Mouse (Mus musculus) heart, embryonic 13.5 days (tissue): ENCODE measurements at regions not wholly inside any gene's neighbourhood (a gene's known extent, or its start where the extent isn't known, plus 50 kb on each side); places are given as distances from the start of the nearest gene placed in this dataset.
"Not testable (repeated sequence)": the region's sequence is repeated elsewhere in the genome, so short reads cannot be mapped to it uniquely, and the experiment has no call there.

ENCODE experiments used
- ATAC-seq: fragments of 200-750 bp; cut with Nextera tagmentation; 2 replicates; pipeline ENCODE4 v1.8.0; 2017; ENCODE audit warnings: moderate TSS enrichment; ENCODE audit not compliant: insufficient number of reproducible peaks, low FRiP score, low TSS enrichment; ENCODE audit errors: extremely low read depth
- H3K27ac ChIP-seq: fragments of 300-500 bp; sonication (generic); replicated peaks from 2 replicates; pipeline ENCODE4 v1.5.1; 2015; ENCODE audit warnings: moderate library complexity, mild to moderate bottlenecking, inconsistent platforms
- H3K27me3 ChIP-seq: fragments of 300-500 bp; sonication (generic); replicated peaks from 2 replicates; pipeline ENCODE4 v1.6.1; 2015; ENCODE audit warnings: mild to moderate bottlenecking, inconsistent platforms
- H3K36me3 ChIP-seq: fragments of 300-500 bp; sonication (generic); 2 replicates; pipeline ENCODE4 v1.6.1; 2015; ENCODE audit warnings: mild to moderate bottlenecking, inconsistent platforms
- H3K4me1 ChIP-seq: fragments of 300-500 bp; sonication (generic); 2 replicates; pipeline ENCODE4 v1.6.1; 2015; ENCODE audit warnings: inconsistent platforms
- H3K4me2 ChIP-seq: fragments of 300-500 bp; sonication (generic); 2 replicates; pipeline ENCODE4 v1.6.1; 2015; ENCODE audit warnings: inconsistent platforms, mild to moderate bottlenecking, moderate library complexity
- H3K4me3 ChIP-seq: fragments of 300-500 bp; sonication (generic); 2 replicates; pipeline ENCODE4 v1.5.1; 2015; ENCODE audit warnings: moderate library complexity, mild to moderate bottlenecking, inconsistent platforms
- H3K9ac ChIP-seq: fragments of 300-500 bp; sonication (generic); 2 replicates; pipeline ENCODE4 v1.6.1; 2015; ENCODE audit warnings: inconsistent platforms, mild to moderate bottlenecking, moderate library complexity
- H3K9me3 ChIP-seq: fragments of 300-500 bp; sonication (generic); 2 replicates; pipeline ENCODE4 v1.6.1; 2016; ENCODE audit warnings: inconsistent platforms
- WGBS: fragments of 180-500 bp; shearing (Covaris S2); methylation state at CpG from one replicate; pipeline ENCODE4 v1.1.7; 2015; ENCODE audit warnings: mixed read lengths; 5-methylcytosine and 5-hydroxymethylcytosine counted together

- Histone ChIP-seq H3K4me2 (no peak overlapping the region), H3K4me3 (no peak overlapping the region), H3K9me3 (no peaks in the 10 kb centered on the region), H3K27me3 (no peaks in the 10 kb centered on the region), H3K36me3 (no peaks in the 10 kb centered on the region), H3K4me1 (no peaks in the 10 kb centered on the region), H3K27ac (no peak overlapping the region), H3K9ac (no peak overlapping the region)
- 40% methylated on average over 4 of the region's 4 CpGs for WGBS
- no peak for ATAC-seq
Observed at GRCm38 (mm10) chr1:95397188-95397587, 83.8 kb downstream of the Fam174a start.

DNA sequence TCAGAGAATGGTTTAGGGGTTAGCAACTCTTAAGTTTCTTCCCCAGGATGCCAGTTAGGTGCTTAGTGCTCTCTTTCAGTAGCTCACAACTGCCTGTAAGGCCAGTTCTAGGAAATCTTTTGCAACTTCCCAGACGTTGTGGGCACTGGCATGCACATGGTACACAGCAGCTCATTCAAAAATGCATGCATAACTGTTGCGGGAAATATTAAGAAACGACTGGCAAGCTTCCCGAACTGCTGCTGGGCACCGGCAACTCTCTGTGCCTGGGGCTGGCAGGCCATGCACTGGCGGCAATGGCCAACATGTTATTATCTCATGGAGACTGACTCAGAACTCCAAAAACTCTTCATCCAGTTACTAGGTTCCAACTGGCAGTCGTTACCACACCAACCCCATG lies 86.3 kb downstream of the Fam174a start:
- H3K27ac ChIP-seq = no peak overlapping the region
- no peak for ATAC-seq
- no peak overlapping the region for H3K9ac ChIP-seq
- no peaks in the 10 kb centered on the region for H3K36me3 ChIP-seq
- 79% methylated on average over 7 of the region's 7 CpGs for WGBS
- no peak overlapping the region for H3K4me3 ChIP-seq
- no peaks in the 10 kb centered on the region for H3K9me3 ChIP-seq
- H3K27me3 ChIP-seq = no peaks in the 10 kb centered on the region
- H3K4me2 ChIP-seq = no peak overlapping the region
- no peaks in the 10 kb centered on the region for H3K4me1 ChIP-seq

- no peaks in the 10 kb centered on the region for H3K4me1 ChIP-seq
- ATAC-seq = no peak
- no peaks in the 10 kb centered on the region for H3K27me3 ChIP-seq
- H3K27ac ChIP-seq = no peak overlapping the region
- H3K4me3 ChIP-seq = no peak overlapping the region
- 58% methylated on average over 1 of the region's 1 CpGs for WGBS
- H3K9ac ChIP-seq = no peak overlapping the region
- no peaks in the 10 kb centered on the region for H3K9me3 ChIP-seq
- no peak overlapping the region for H3K4me2 ChIP-seq
- H3K36me3 ChIP-seq = no peaks in the 10 kb centered on the region
Observed at GRCm38 (mm10) chr1:95422253-95422652, 108.8 kb downstream of the Fam174a start.

GRCm38 (mm10) chr1:95425420-95425819 lies 112.0 kb downstream of the Fam174a start:
- Histone ChIP-seq H3K4me3 (no peak overlapping the region), H3K4me2 (no peak overlapping the region), H3K9me3 (no peaks in the 10 kb centered on the region), H3K9ac (no peak overlapping the region), H3K36me3 (no peaks in the 10 kb centered on the region), H3K27ac (no peak overlapping the region), H3K4me1 (no peaks in the 10 kb centered on the region), H3K27me3 (no peaks in the 10 kb centered on the region)
- ATAC-seq = no peak

- no peak overlapping the region for H3K9ac ChIP-seq
- no peaks in the 10 kb centered on the region for H3K36me3 ChIP-seq
- H3K9me3 ChIP-seq = no peaks in the 10 kb centered on the region
- ATAC-seq = no peak
- no peak overlapping the region for H3K4me3 ChIP-seq
- no peak overlapping the region for H3K27ac ChIP-seq
- no peaks in the 10 kb centered on the region for H3K27me3 ChIP-seq
- no peaks in the 10 kb centered on the region for H3K4me1 ChIP-seq
- no peak overlapping the region for H3K4me2 ChIP-seq
Observed at GRCm38 (mm10) chr1:95437155-95437554, 123.7 kb downstream of the Fam174a start.

GRCm38 (mm10) chr1:95445541-95445940 lies 132.1 kb downstream of the Fam174a start:
- no peak for ATAC-seq
- WGBS = 58% methylated on average over 3 of the region's 3 CpGs

DNA sequence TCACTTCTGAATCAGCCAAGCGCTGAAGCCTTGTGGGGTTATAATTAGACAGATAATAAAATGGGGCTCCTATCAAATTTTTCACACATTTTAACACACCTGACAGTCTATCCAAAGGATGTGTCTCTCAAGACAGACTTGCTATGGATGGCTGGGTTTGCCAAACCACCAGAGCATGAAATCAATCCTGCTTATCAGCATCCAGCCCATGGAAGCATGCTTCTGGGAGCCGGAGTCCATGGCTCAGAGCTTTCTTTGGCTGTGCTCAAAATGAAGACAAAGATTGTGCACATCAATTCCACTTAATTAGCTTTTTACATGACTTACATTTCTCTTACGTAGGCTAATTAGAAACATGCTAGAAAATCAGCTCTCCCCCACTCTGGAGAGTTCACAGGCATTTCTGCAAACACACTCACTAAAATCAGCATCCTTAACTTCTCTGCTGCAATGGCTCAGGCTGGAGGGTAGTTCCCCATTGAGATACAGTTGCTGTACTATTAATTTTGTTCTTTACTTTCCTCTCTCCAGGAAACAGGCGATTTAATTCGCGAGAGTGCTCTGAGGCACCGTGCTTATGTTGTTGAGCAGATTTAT lies 135.6 kb downstream of the Fam174a start:
- no peak overlapping the region for H3K4me2 ChIP-seq
- H3K4me3 ChIP-seq = no peak overlapping the region
- no peaks in the 10 kb centered on the region for H3K4me1 ChIP-seq
- 76% methylated on average over 7 of the region's 7 CpGs for WGBS
- no peak overlapping the region for H3K27ac ChIP-seq
- no peak overlapping the region for H3K9ac ChIP-seq
- no peaks in the 10 kb centered on the region for H3K9me3 ChIP-seq
- H3K36me3 ChIP-seq = no peaks in the 10 kb centered on the region
- no peak for ATAC-seq
- no peaks in the 10 kb centered on the region for H3K27me3 ChIP-seq

More at GRCm38 (mm10) chr1:95445541-95445940, 132.1 kb downstream of the Fam174a start:
- Histone ChIP-seq H3K4me1 (no peaks in the 10 kb centered on the region), H3K9ac (no peak overlapping the region), H3K36me3 (no peaks in the 10 kb centered on the region), H3K27me3 (no peaks in the 10 kb centered on the region), H3K4me3 (no peak overlapping the region), H3K27ac (no peak overlapping the region), H3K4me2 (no peak overlapping the region), H3K9me3 (no peaks in the 10 kb centered on the region)

- Histone ChIP-seq H3K9me3 (no peaks in the 10 kb centered on the region), H3K4me1 (no peaks in the 10 kb centered on the region), H3K9ac (no peak overlapping the region), H3K36me3 (no peaks in the 10 kb centered on the region), H3K4me3 (no peak overlapping the region), H3K27ac (no peak overlapping the region), H3K4me2 (no peak overlapping the region), H3K27me3 (no peaks in the 10 kb centered on the region)
- ATAC-seq = no peak
- WGBS = 73% methylated on average over 4 of the region's 4 CpGs
Observed at GRCm38 (mm10) chr1:95450920-95451332, 137.5 kb downstream of the Fam174a start.

GRCm38 (mm10) chr1:95451755-95452154 lies 138.3 kb downstream of the Fam174a start:
- not testable (repeated sequence) for H3K27me3 ChIP-seq, H3K36me3 ChIP-seq, H3K4me1 ChIP-seq, H3K4me2 ChIP-seq, H3K9me3 ChIP-seq, H3K9ac ChIP-seq, H3K27ac ChIP-seq, H3K4me3 ChIP-seq
- ATAC-seq = peak; percentile 63; the same call in 1 of the 2 replicates
- WGBS = 72% methylated on average over 6 of the region's 6 CpGs

GRCm38 (mm10) chr1:95454246-95454645 lies 140.8 kb downstream of the Fam174a start:
- Histone ChIP-seq H3K27ac (no peak overlapping the region), H3K9ac (no peak overlapping the region), H3K27me3 (no peaks in the 10 kb centered on the region), H3K9me3 (no peaks in the 10 kb centered on the region), H3K4me1 (no peaks in the 10 kb centered on the region), H3K4me2 (no peak overlapping the region), H3K36me3 (no peaks in the 10 kb centered on the region), H3K4me3 (no peak overlapping the region)
- no peak for ATAC-seq
- 51% methylated on average over 2 of the region's 2 CpGs for WGBS

- no peaks in the 10 kb centered on the region for H3K27me3 ChIP-seq
- H3K9ac ChIP-seq = no peak overlapping the region
- ATAC-seq = no peak
- no peak overlapping the region for H3K27ac ChIP-seq
- H3K9me3 ChIP-seq = no peaks in the 10 kb centered on the region
- H3K4me1 ChIP-seq = no peaks in the 10 kb centered on the region
- H3K4me3 ChIP-seq = no peak overlapping the region
- no peak overlapping the region for H3K4me2 ChIP-seq
- 62% methylated on average over 1 of the region's 1 CpGs for WGBS
- no peaks in the 10 kb centered on the region for H3K36me3 ChIP-seq
Observed at GRCm38 (mm10) chr1:95459355-95459754, 145.9 kb downstream of the Fam174a start.

DNA sequence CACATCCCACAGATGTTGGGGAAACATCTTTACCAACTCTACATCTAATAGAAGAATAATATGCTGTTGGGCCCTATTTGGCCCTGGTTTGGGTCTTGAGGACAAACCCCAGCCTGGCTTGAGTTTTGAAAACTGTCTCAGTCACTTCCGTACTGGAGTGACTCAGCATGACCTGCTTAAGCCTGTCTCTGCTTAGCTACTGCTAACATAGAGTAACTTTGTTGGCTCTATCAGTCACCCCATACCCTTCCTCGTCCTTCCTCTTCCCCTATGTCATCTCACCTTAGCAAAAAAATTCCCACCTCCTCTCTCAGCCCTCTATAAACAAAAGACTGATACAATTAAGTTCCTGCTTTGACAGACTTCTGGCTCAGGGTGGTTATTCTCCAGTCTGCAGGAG lies 154.7 kb downstream of the Fam174a start:
- no peaks in the 10 kb centered on the region for H3K27me3 ChIP-seq
- H3K36me3 ChIP-seq = no peaks in the 10 kb centered on the region
- no peak overlapping the region for H3K27ac ChIP-seq
- no peak overlapping the region for H3K9ac ChIP-seq
- ATAC-seq = no peak
- no peaks in the 10 kb centered on the region; the same call in 1 of the 2 replicates for H3K9me3 ChIP-seq
- no peak overlapping the region for H3K4me2 ChIP-seq
- no peak overlapping the region for H3K4me3 ChIP-seq
- H3K4me1 ChIP-seq = no peaks in the 10 kb centered on the region
- whole genome bisulfite sequencing = 45% methylated on average over 2 of the region's 2 CpGs
